Mouse (Mus musculus) cerebellum, adult 2 months (tissue): ENCODE measurements around the gene Map2k5. TPM values are rescaled to one million over a fixed set of nuclear protein-coding genes. Genes with fewer than 3 reads are reported as not detected.

Source experiments
- DNase-seq, 2 experiments: peaks; one replicate each; pipeline ENCODE4 v3.0.0; 2021
- H3K27ac ChIP-seq: fragments of 200-500 bp; 2 replicates; pipeline ENCODE4 v1.5.1; 2012; ENCODE audit warnings: low read length, control low read depth, inconsistent platforms; ENCODE audit not compliant: insufficient read depth
- H3K27me3 ChIP-seq: fragments of 200-500 bp; 2 replicates; pipeline ENCODE4 v1.6.1; 2012; ENCODE audit warnings: inconsistent platforms, mild to moderate bottlenecking, low read length, moderate library complexity; ENCODE audit not compliant: control insufficient read depth, insufficient read depth
- H3K4me1 ChIP-seq: fragments of 200-500 bp; 2 replicates; pipeline ENCODE4 v1.6.1; 2011; ENCODE audit warnings: low read length; ENCODE audit not compliant: control insufficient read depth, insufficient read depth
- H3K4me3 ChIP-seq: fragments of 200-500 bp; replicated peaks from 2 replicates; pipeline ENCODE3; 2011; ENCODE audit warnings: mild to moderate bottlenecking, low read depth, low read length, control low read depth; ENCODE audit not compliant: insufficient read depth
- CTCF ChIP-seq: fragments of 200-500 bp; IDR thresholded peaks from 2 replicates; pipeline ENCODE4 v1.5.1; 2011; ENCODE audit warnings: low read depth, mild to moderate bottlenecking, control low read depth, low read length, moderate library complexity, borderline replicate concordance; ENCODE audit not compliant: insufficient read depth
- POLR2A ChIP-seq: fragments of 200-500 bp; IDR thresholded peaks from 2 replicates; pipeline ENCODE4 v1.6.1; 2011; ENCODE audit warnings: low read length, control low read depth, borderline replicate concordance; ENCODE audit not compliant: insufficient read depth
- WGBS: fragments of 180-500 bp; shearing (Covaris S2); methylation state at CpG from one replicate; pipeline ENCODE4 v1.1.7; 2018; 5-methylcytosine and 5-hydroxymethylcytosine counted together
- polyA plus RNA-seq: library from polyadenylated mRNA; depleted of rRNA; stranded (reverse); fragments of >200 nt; gene quantifications from 2 replicates; pipeline ENCODE4 v1.2.3, GENCODE M21; 2012; rRNA removed

Map2k5 gene
- polyA plus RNA-seq, result 36.2 and 38.4 TPM in 2 replicates

GRCm38 (mm10) chr9:63377270-63378142 is at the start of gene Map2k5:
Map2k5 (minus strand) TSS chr9:63377902.
- Histone ChIP-seq H3K4me3 (peak within 1 kb of the TSS; percentile 91), H3K27me3 (no peaks in the 10 kb centered on the region), H3K4me1 (peaks cover 10% of the 10 kb centered on the region), H3K27ac (peak within 1 kb of the TSS; percentile 88)
- DNase-seq, result peak; percentile 94 to 96
- 1% methylated on average over 58 of the region's 58 CpGs for WGBS
- TF ChIP-seq CTCF (no peak), POLR2A (peak; percentile 59; the same call in 1 of the 2 replicates)

GRCm38 (mm10) chr9:63421096-63421736 is 43.5 kb upstream of the Map2k5 start:
- TF ChIP-seq POLR2A (no peak), CTCF (no peak)
- H3K27ac ChIP-seq, result no peak overlapping the region
- peak in 1 of 2 experiments; percentile 20 for DNase-seq
- no peaks in the 10 kb centered on the region; the same call in 1 of the 2 replicates for H3K4me1 ChIP-seq
- H3K27me3 ChIP-seq, result no peaks in the 10 kb centered on the region
- H3K4me3 ChIP-seq, result no peak overlapping the region
- 69% methylated on average over 9 of the region's 9 CpGs for WGBS

GRCm38 (mm10) chr9:63420396-63420795 is 42.7 kb upstream of the Map2k5 start:
- Histone ChIP-seq H3K27me3 (no peaks in the 10 kb centered on the region), H3K27ac (no peak overlapping the region), H3K4me3 (no peak overlapping the region), H3K4me1 (no peaks in the 10 kb centered on the region; the same call in 1 of the 2 replicates)
- TF ChIP-seq CTCF, result no peak
- WGBS, result 10% methylated on average over 6 of the region's 6 CpGs
- DNase-seq, result peak; percentile 19 to 62

- H3K4me3 ChIP-seq, result no peak overlapping the region
- H3K27ac ChIP-seq, result no peak overlapping the region
- peaks cover 3% of the 10 kb centered on the region; the same call in 1 of the 2 replicates for H3K4me1 ChIP-seq
- no peaks in the 10 kb centered on the region for H3K27me3 ChIP-seq
- TF ChIP-seq POLR2A, result no peak
- TF ChIP-seq CTCF, result no peak
- 90% methylated on average over 1 of the region's 1 CpGs for WGBS
- no peak for DNase-seq
Measured at GRCm38 (mm10) chr9:63400176-63400575, 22.5 kb upstream of the Map2k5 start.

GRCm38 (mm10) chr9:63399463-63399815 is 21.7 kb upstream of the Map2k5 start:
- WGBS, result 3% methylated on average over 8 of the region's 8 CpGs
- H3K27me3 ChIP-seq, result no peaks in the 10 kb centered on the region
- no peak for TF ChIP-seq POLR2A
- TF ChIP-seq CTCF, result no peak
- no peak for DNase-seq
- H3K4me1 ChIP-seq, result peaks cover 3% of the 10 kb centered on the region; the same call in 1 of the 2 replicates
- peak overlapping the region; percentile 54 for H3K4me3 ChIP-seq
- H3K27ac ChIP-seq, result peak overlapping the region; percentile 19

- no peaks in the 10 kb centered on the region for H3K27me3 ChIP-seq
- 1% methylated on average over 74 of the region's 74 CpGs for WGBS
- peak; percentile 95 to 98 for DNase-seq
- H3K27ac ChIP-seq, result peak within 1 kb of the TSS; percentile 70
- TF ChIP-seq CTCF (no peak), POLR2A (peak; percentile 92)
- H3K4me1 ChIP-seq, result peaks cover 3% of the 10 kb centered on the region; the same call in 1 of the 2 replicates
- H3K4me3 ChIP-seq, result peak within 1 kb of the TSS; percentile 54
Measured at GRCm38 (mm10) chr9:63398611-63399462, 21.1 kb upstream of the Map2k5 start, which contains the start of gene 2300009A05Rik. 2300009A05Rik (minus strand) TSS chr9:63399246.

- Histone ChIP-seq H3K27ac (no peak overlapping the region), H3K27me3 (no peaks in the 10 kb centered on the region), H3K4me3 (no peak overlapping the region), H3K4me1 (peaks cover 3% of the 10 kb centered on the region; the same call in 1 of the 2 replicates)
- no peak for TF ChIP-seq POLR2A
- 40% methylated on average over 7 of the region's 7 CpGs for WGBS
- DNase-seq, result peak; percentile 18 to 34
Measured at GRCm38 (mm10) chr9:63395612-63396011, 17.9 kb upstream of the Map2k5 start.
